Mouse (Mus musculus): ENCODE measurements around the gene Nudcd2. TPM values are rescaled to one million over a fixed set of nuclear protein-coding genes. Genes with fewer than 3 reads are reported as not detected.

Gene Nudcd2
- total and polyA plus RNA-seq, 3 experiments, result 89.8 to 221 (median 119) TPM

GRCm38 (mm10) chr11:40690444-40691127, 42.9 kb upstream of the Nudcd2 start:
- Histone ChIP-seq H3K36me3 (replicated peaks in 1 of 2; ENCODE audit: control insufficient read depth in 1 of 2, insufficient read depth in 1 of 2, low read length in 1 of 2) (peaks cover 24 to 42% of the 10 kb centered on the region in 2 experiments), H3K4me3 (replicated peaks in 1 of 3; ENCODE audit: low read depth in 2 of 3, low read length in 2 of 3, poor library complexity in 1 of 3) (peak overlapping the region in 2 of 3 experiments; percentile 12 to 89), H3K79me2 (replicated peaks; ENCODE audit: control insufficient read depth, extremely low read depth, insufficient read depth, poor library complexity, severe bottlenecking) (peaks cover 49% of the 10 kb centered on the region), H3K27me3 (replicated peaks) (no peaks in the 10 kb centered on the region), H3K4me2 (ENCODE audit: insufficient read depth, low read depth, poor library complexity, severe bottlenecking) (peak overlapping the region; percentile 87; the same call in 1 of the 2 replicates), H3K27ac (ENCODE audit: insufficient read depth, low read depth) (no peak overlapping the region), H3K9ac (ENCODE audit: insufficient read depth, low read depth) (no peak overlapping the region), H3K9me3 (replicated peaks; ENCODE audit: low read length) (no peaks in the 10 kb centered on the region), H3K4me1 (ENCODE audit: control insufficient read depth in 1 of 2, insufficient read depth in 2 of 2) (peaks cover 7 to 20% of the 10 kb centered on the region in 2 experiments)
- dilution Hi-C loops (cut with MboI; ENCODE audit: extremely low pct_ligation_motif_present, extremely low pct_unique_long_range_greater_than_20kb, low sequenced_read_pairs) (no loop called here), in situ Hi-C loops (cut with MboI; ENCODE audit: low pct_ligation_motif_present, low pct_unique_long_range_greater_than_20kb, low sequenced_read_pairs) (loop anchor here (10.0 kb wide), 1 partner anchor 64 kb away; the partner anchor contains the start of gene Ccng1)
- TF ChIP-seq CTCF (conservative IDR thresholded peaks at IDR 0.05 in 1 of 2, IDR thresholded peaks at IDR 0.05 in 1 of 2; ENCODE audit: low read depth in 2 of 2, low read length in 2 of 2) (no peak), RCOR1 (conservative IDR thresholded peaks at IDR 0.05; ENCODE audit: low read depth, low read length) (no peak), SIN3A (IDR thresholded peaks at IDR 0.05; ENCODE audit: low read length) (no peak), USF2 (conservative IDR thresholded peaks at IDR 0.05; ENCODE audit: low read depth, low read length) (no peak), POLR2A (IDR thresholded peaks at IDR 0.05; ENCODE audit: low read depth, low read length) (no peak), EP300 (IDR thresholded peaks at IDR 0.05; ENCODE audit: low read length) (no peak), TBP (conservative IDR thresholded peaks at IDR 0.05; ENCODE audit: low read depth, low read length) (no peak), IRF4 (IDR thresholded peaks at IDR 0.05; ENCODE audit: low read depth, low read length) (no peak), MAX (IDR thresholded peaks at IDR 0.05; ENCODE audit: low read length) (no peak), MAFK (IDR thresholded peaks at IDR 0.05; ENCODE audit: insufficient replicate concordance, low read length) (no peak)
- DNase-seq (ENCODE audit: extremely low read depth), result no peak

- dilution Hi-C loops (cut with MboI; ENCODE audit: extremely low pct_ligation_motif_present, extremely low pct_unique_long_range_greater_than_20kb, low sequenced_read_pairs) (no loop called here), in situ Hi-C loops (cut with MboI; ENCODE audit: low pct_ligation_motif_present, low pct_unique_long_range_greater_than_20kb, low sequenced_read_pairs) (loop anchor here (10.0 kb wide), 1 partner anchor 63 kb away; the partner anchor contains the start of gene Ccng1)
These were observed 41.4 kb upstream of the Nudcd2 start for GRCm38 (mm10) chr11:40692101-40692509.

More at GRCm38 (mm10) chr11:40692101-40692509, 41.4 kb upstream of the Nudcd2 start:
- Histone ChIP-seq H3K27ac (ENCODE audit: insufficient read depth, low read depth) (peak overlapping the region; percentile 21; the same call in 1 of the 2 replicates), H3K4me2 (ENCODE audit: insufficient read depth, low read depth, poor library complexity, severe bottlenecking) (peak overlapping the region; percentile 87), H3K9ac (ENCODE audit: insufficient read depth, low read depth) (peak overlapping the region; percentile 88), H3K79me2 (replicated peaks; ENCODE audit: control insufficient read depth, extremely low read depth, insufficient read depth, poor library complexity, severe bottlenecking) (peaks cover 44% of the 10 kb centered on the region), H3K4me1 (ENCODE audit: control insufficient read depth in 1 of 2, insufficient read depth in 2 of 2) (peaks cover 7 to 20% of the 10 kb centered on the region in 2 experiments), H3K36me3 (replicated peaks in 1 of 2; ENCODE audit: control insufficient read depth in 1 of 2, insufficient read depth in 1 of 2, low read length in 1 of 2) (peaks cover 10 to 29% of the 10 kb centered on the region in 2 experiments), H3K4me3 (replicated peaks in 1 of 3; ENCODE audit: low read depth in 2 of 3, low read length in 2 of 3, poor library complexity in 1 of 3) (peak overlapping the region; percentile 85 to 93 (median 89)), H3K27me3 (replicated peaks) (no peaks in the 10 kb centered on the region), H3K9me3 (replicated peaks; ENCODE audit: low read length) (no peaks in the 10 kb centered on the region)
- DNase-seq (ENCODE audit: extremely low read depth), result peak; percentile 44
- TF ChIP-seq ELF1 (IDR thresholded peaks at IDR 0.05; ENCODE audit: low read depth, low read length) (no peak), USF1 (IDR thresholded peaks at IDR 0.05; ENCODE audit: low read depth, low read length) (no peak), ZC3H11A (IDR thresholded peaks at IDR 0.05; ENCODE audit: low read depth, low read length) (no peak), EP300 (IDR thresholded peaks at IDR 0.05; ENCODE audit: low read length) (no peak), MAZ (IDR thresholded peaks at IDR 0.05; ENCODE audit: low read depth, low read length) (no peak), ETS1 (conservative IDR thresholded peaks at IDR 0.05; ENCODE audit: low read depth, low read length) (no peak), RAD21 (IDR thresholded peaks at IDR 0.05; ENCODE audit: low read depth, low read length) (no peak), ZMIZ1 (IDR thresholded peaks at IDR 0.05; ENCODE audit: low read depth, low read length) (no peak), NRF1 (IDR thresholded peaks at IDR 0.05; ENCODE audit: low read depth, low read length) (no peak), MYC (IDR thresholded peaks at IDR 0.05; ENCODE audit: low read depth, low read length) (no peak)
